Mouse (Mus musculus) limb, embryonic 11.5 days (tissue): Measurements from ENCODE around the gene Celf2. TPM values are rescaled to one million over a fixed set of nuclear protein-coding genes. Genes with fewer than 3 reads are reported as not detected.

Experiments used
- ATAC-seq: fragments of 200-750 bp; cut with Nextera tagmentation; 2 replicates; pipeline ENCODE4 v1.8.0; 2017; ENCODE audit warnings: low read depth; ENCODE audit not compliant: insufficient number of reproducible peaks, low FRiP score, low TSS enrichment
- DNase-seq: peaks from one replicate; pipeline ENCODE4 v3.0.0-alpha.2; 2015; ENCODE audit warnings: low spot score
- H3K27ac ChIP-seq: fragments of 300-500 bp; sonication (generic); replicated peaks from 2 replicates; pipeline ENCODE4 v1.5.1; 2014; ENCODE audit warnings: low read depth, mild to moderate bottlenecking, low read length
- H3K27me3 ChIP-seq: fragments of 300-500 bp; sonication (generic); 2 replicates; pipeline ENCODE4 v1.6.1; 2014; ENCODE audit warnings: mild to moderate bottlenecking, low read length, mixed read lengths; ENCODE audit not compliant: control insufficient read depth, insufficient read depth
- H3K36me3 ChIP-seq: fragments of 300-500 bp; sonication (generic); 2 replicates; pipeline ENCODE4 v1.6.1; 2014; ENCODE audit warnings: mild to moderate bottlenecking, low read length, moderate library complexity, mixed read lengths; ENCODE audit not compliant: control insufficient read depth, insufficient read depth
- H3K4me1 ChIP-seq: fragments of 300-500 bp; sonication (generic); 2 replicates; pipeline ENCODE4 v1.6.1; 2014; ENCODE audit warnings: low read length, mixed read lengths; ENCODE audit not compliant: control insufficient read depth, insufficient read depth
- H3K4me2 ChIP-seq: fragments of 300-500 bp; sonication (generic); 2 replicates; pipeline ENCODE4 v1.6.1; 2014; ENCODE audit warnings: low read depth, mild to moderate bottlenecking, moderate library complexity; ENCODE audit not compliant: severe bottlenecking
- H3K4me3 ChIP-seq: fragments of 300-500 bp; sonication (generic); 2 replicates; pipeline ENCODE4 v1.5.1; 2014; ENCODE audit warnings: low read depth, low read length
- H3K9ac ChIP-seq: fragments of 300-500 bp; sonication (generic); 2 replicates; pipeline ENCODE4 v1.6.1; 2014; ENCODE audit warnings: mild to moderate bottlenecking, low read length
- H3K9me3 ChIP-seq: fragments of 300-500 bp; sonication (generic); 2 replicates; pipeline ENCODE4 v1.6.1; 2016; ENCODE audit warnings: low read length; ENCODE audit not compliant: control insufficient read depth
- WGBS: fragments of 180-500 bp; shearing (Covaris S2); extraction: QIAGEN DNeasy Blood & Tissue Kit; methylation state at CpG from one replicate; pipeline ENCODE4 v1.1.7; 2014; 5-methylcytosine and 5-hydroxymethylcytosine counted together
- polyA plus RNA-seq: library from polyadenylated mRNA; unstranded; fragments of >200 nt; fragmentation: Nextera tagmentation; extraction: Ambion mirVana; gene quantifications from 2 replicates; pipeline ENCODE4 v1.2.1, GENCODE M21; 2014

The Celf2 gene
- polyA plus RNA-seq, 1 experiment from 2014 or later: 24.1 TPM

DNA sequence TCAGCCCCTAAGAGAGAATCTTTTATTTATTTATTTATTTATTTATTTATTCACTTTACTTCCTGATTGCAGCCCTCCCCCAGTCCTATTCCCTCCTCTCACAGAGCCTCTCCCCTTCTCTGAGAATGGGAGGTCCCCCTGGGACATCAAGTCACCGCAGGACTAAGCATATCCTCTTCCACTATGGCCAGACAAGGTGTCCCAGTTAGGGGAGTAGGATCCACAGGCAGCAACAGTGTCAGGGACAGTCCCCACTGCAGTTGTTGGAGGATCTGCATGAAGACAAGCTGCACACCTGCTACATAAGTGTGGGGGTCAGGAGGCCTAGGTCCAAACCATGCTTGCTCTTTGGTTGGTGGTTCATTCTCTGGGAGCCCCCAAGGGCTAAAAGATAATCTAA is 686.3 kb downstream of the Celf2 start:
- Histone ChIP-seq H3K4me3 (no peak overlapping the region), H3K36me3 (no peaks in the 10 kb centered on the region), H3K9ac (no peak overlapping the region), H3K4me1 (no peaks in the 10 kb centered on the region), H3K4me2 (no peak overlapping the region), H3K27ac (no peak overlapping the region), H3K27me3 (no peaks in the 10 kb centered on the region), H3K9me3 (no peaks in the 10 kb centered on the region)
- 93% methylated on average over 1 of the region's 1 CpGs for WGBS
- no peak for ATAC-seq
- DNase-seq: no peak

DNA sequence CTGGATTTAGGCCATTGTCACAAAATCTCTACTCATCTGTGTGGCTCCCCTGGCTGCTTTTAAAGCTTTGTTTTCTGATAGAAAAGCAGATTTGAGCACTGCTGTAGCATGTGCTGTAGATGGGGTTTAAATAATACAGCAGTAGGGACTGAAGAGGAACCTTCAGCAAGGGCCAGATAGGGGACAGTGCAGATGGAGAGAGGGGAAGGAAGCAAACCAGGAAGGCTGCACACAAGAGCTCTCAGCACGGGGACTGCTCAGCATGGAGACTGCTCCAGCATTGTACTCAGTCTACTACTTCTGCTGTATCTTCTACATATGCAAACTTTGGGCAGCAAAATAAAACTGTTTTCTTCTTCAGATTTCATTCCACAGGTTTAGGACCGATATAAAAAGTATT is 687.8 kb downstream of the Celf2 start:
- 74% methylated on average over 2 of the region's 2 CpGs for WGBS
- H3K36me3 ChIP-seq: no peaks in the 10 kb centered on the region
- no peaks in the 10 kb centered on the region for H3K9me3 ChIP-seq
- no peaks in the 10 kb centered on the region for H3K4me1 ChIP-seq
- no peak overlapping the region for H3K9ac ChIP-seq
- H3K27me3 ChIP-seq: no peaks in the 10 kb centered on the region
- no peak overlapping the region for H3K4me3 ChIP-seq
- no peak overlapping the region for H3K27ac ChIP-seq
- no peak overlapping the region for H3K4me2 ChIP-seq
- ATAC-seq (no peak), DNase-seq (no peak)

DNA sequence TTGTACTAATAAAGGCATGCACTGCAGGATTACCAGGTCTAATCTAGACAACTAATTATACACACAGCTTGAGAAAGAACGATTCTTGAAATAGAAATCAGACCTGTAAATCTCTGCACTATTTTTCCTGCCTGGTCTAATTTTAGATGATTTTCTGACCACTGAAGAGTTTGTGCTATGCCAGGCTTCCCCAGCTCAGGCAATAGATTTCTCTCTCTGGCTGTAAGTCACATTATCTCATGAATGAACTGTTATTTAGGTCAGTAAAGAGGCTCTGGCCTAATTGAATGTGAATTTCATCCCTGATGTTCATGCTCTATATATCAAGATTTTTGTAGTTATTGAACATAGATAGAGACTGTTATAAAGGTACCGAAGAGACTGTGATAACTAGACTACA is 694.1 kb downstream of the Celf2 start:
- ATAC-seq: no peak
- H3K4me3 ChIP-seq: no peak overlapping the region
- H3K27ac ChIP-seq: no peak overlapping the region
- H3K27me3 ChIP-seq: no peaks in the 10 kb centered on the region
- H3K9ac ChIP-seq: no peak overlapping the region
- no peak overlapping the region for H3K4me2 ChIP-seq
- no peak for DNase-seq
- no peaks in the 10 kb centered on the region for H3K4me1 ChIP-seq
- H3K9me3 ChIP-seq: no peaks in the 10 kb centered on the region
- 87% methylated on average over 2 of the region's 2 CpGs for WGBS
- H3K36me3 ChIP-seq: no peaks in the 10 kb centered on the region

DNA sequence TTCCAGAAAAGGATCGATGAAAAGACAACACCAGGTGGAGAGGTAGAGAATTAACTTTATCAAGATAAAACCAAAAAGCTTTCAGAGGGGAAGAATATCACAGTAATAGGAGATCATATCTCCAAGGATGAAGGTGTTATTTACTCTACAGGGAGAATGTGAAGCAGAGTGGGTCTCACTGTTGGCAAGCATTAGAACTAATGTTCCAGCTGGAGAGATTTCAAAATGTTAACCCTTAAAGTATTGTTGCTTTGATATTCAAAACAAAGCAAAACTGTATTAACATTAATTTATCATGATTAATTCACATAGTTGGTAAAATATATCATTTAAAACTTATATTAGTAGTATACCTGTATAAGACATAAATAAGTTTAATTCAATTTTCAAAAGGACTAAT is 700.6 kb downstream of the Celf2 start:
- no peak for ATAC-seq
- no peak overlapping the region for H3K4me2 ChIP-seq

DNA sequence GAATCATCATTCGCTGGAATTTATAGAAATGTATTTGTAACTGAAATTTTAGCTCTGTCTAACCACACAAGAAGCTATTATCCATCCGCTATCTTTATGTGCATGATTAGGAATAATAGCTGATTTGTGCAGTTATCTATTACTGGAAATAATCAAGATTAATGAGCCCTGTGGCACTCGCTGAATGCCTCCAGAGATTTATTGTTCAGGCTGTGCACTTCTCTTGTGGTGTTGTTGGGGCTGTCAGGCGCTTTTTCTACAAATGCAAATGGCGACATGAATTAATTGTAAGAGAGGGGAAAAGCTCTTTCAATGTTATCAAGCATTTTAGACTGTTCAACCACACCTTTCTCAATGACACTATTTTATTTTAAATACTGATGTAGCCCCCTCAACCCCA is 712.6 kb downstream of the Celf2 start:
- no peaks in the 10 kb centered on the region for H3K9me3 ChIP-seq
- no peak overlapping the region for H3K4me2 ChIP-seq
- H3K27ac ChIP-seq: no peak overlapping the region
- no peak overlapping the region for H3K9ac ChIP-seq
- no peak overlapping the region for H3K4me3 ChIP-seq
- H3K4me1 ChIP-seq: no peaks in the 10 kb centered on the region
- ATAC-seq: no peak
- no peaks in the 10 kb centered on the region for H3K36me3 ChIP-seq
- no peaks in the 10 kb centered on the region for H3K27me3 ChIP-seq
- WGBS: 83% methylated on average over 5 of the region's 5 CpGs
- DNase-seq: no peak

More for the DNA sequence above, 700.6 kb downstream of the Celf2 start:
- Histone ChIP-seq H3K36me3 (no peaks in the 10 kb centered on the region), H3K9ac (no peak overlapping the region), H3K27ac (no peak overlapping the region), H3K27me3 (no peaks in the 10 kb centered on the region), H3K4me3 (no peak overlapping the region), H3K4me1 (no peaks in the 10 kb centered on the region), H3K9me3 (no peaks in the 10 kb centered on the region)
- DNase-seq: no peak
- WGBS: 94% methylated on average over 1 of the region's 1 CpGs

DNA sequence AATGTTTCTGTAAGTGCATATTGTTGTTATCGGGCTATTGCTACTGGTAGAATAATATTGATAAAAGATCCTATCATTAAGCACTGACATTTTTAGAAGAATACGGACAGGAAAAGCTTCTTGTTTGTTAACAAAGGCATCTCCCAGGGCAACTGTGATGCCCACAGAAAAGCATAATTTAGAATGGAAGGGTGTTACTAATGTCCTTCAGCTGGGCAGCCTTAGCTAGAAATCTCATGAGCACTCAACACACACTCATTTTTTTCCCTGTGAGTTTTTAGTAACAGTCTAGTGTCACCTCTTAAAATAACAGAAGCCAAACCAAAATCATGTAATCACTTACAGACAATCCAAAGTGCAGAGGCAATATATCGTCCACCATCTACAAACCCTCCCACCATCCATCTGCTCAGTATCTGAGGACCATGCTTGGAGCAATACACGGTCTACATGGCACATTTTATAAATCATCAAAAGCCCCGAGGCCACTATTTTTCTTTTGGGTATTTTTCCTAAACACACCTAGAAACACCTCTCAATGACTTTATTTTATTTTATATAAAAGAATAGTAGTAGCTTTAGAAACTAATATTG is 713.3 kb downstream of the Celf2 start:
- H3K9me3 ChIP-seq: no peaks in the 10 kb centered on the region
- no peaks in the 10 kb centered on the region for H3K36me3 ChIP-seq
- ATAC-seq (no peak), DNase-seq (no peak)
- H3K27ac ChIP-seq: no peak overlapping the region
- H3K9ac ChIP-seq: no peak overlapping the region
- no peaks in the 10 kb centered on the region for H3K4me1 ChIP-seq
- no peak overlapping the region for H3K4me2 ChIP-seq
- H3K27me3 ChIP-seq: no peaks in the 10 kb centered on the region
- H3K4me3 ChIP-seq: no peak overlapping the region
- 83% methylated on average over 5 of the region's 5 CpGs for WGBS

DNA sequence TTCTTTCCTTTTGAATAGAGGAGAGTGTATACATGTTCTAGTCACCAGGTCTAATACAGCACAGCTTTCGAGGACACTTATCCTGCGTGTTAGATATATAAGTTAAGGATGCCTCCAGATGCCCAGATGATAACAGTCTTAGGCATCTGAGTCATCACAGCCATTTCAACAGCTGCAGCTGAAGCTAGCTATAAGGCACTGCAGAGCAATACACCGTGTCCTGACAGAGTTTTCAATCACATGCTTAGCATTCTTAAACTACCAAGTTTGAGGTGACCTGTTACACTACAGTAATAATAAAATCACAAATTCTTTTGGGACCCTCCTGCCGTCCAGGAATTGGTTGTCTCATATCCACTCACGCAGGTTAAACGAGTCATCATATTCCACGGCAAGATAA is 714.5 kb downstream of the Celf2 start:
- WGBS: 84% methylated on average over 7 of the region's 7 CpGs
- ATAC-seq: no peak
- no peak for DNase-seq

DNA sequence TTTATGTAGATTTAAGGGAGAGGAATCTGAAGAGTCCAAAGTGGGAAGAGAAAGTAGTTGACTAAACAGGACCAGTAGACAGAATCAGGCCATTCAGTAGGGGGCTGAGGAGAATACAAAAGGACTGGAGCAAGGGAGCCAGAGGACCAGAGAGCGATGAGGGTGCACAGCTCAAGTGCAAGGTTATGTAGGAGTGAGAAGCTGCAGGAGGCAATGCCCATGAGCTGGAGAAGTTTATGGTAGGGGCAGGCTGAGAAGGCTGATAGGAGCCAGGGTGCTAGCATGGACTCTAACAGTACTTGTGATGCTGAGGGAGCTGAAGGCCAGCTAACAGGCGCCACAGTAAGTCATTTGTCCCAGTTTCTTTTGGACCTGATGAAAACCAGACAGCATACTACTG is 718.5 kb downstream of the Celf2 start:
- Histone ChIP-seq H3K9me3 (no peaks in the 10 kb centered on the region), H3K36me3 (no peaks in the 10 kb centered on the region), H3K27me3 (no peaks in the 10 kb centered on the region), H3K9ac (no peak overlapping the region), H3K27ac (no peak overlapping the region), H3K4me2 (no peak overlapping the region), H3K4me1 (no peaks in the 10 kb centered on the region), H3K4me3 (no peak overlapping the region)
- DNase-seq (no peak), ATAC-seq (no peak)
- WGBS: 92% methylated on average over 2 of the region's 2 CpGs

More for the DNA sequence above, 714.5 kb downstream of the Celf2 start:
- no peaks in the 10 kb centered on the region for H3K36me3 ChIP-seq
- H3K27ac ChIP-seq: no peak overlapping the region
- H3K27me3 ChIP-seq: no peaks in the 10 kb centered on the region
- no peaks in the 10 kb centered on the region for H3K9me3 ChIP-seq
- H3K4me1 ChIP-seq: no peaks in the 10 kb centered on the region
- no peak overlapping the region for H3K4me3 ChIP-seq
- H3K9ac ChIP-seq: no peak overlapping the region
- H3K4me2 ChIP-seq: no peak overlapping the region

DNA sequence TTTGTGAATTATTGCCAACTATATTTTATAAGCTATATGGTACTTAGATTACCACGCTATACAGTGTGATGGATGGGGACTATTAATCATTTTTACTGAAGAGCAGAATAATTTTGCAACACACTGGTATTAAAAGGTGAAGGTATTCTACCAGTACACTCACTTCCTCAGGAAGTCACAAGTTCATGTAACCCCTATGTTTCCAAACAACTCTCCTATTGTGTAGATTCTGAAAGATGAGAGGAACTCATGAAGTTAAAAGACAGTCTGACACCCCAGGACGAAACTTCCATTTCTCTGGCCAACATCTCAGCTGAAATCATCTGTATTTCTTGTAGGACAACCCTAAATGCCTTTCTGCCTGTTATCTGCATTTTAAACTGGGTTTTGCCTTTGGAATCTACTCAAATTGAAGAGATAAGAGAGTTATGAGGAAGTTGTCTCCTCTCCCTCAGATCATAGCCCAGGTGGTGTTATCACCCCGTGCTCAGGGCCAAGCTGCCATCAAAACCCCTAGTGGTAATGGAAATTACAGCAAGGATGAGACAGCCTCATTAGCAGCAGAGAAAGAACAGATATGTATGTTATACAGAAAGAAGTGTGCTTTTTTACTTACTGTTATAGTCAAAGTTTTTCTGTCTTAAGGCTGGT is 722.7 kb downstream of the Celf2 start:
- Histone ChIP-seq H3K36me3 (no peaks in the 10 kb centered on the region), H3K9me3 (no peaks in the 10 kb centered on the region), H3K4me2 (no peak overlapping the region), H3K27ac (no peak overlapping the region), H3K27me3 (no peaks in the 10 kb centered on the region), H3K4me3 (no peak overlapping the region), H3K9ac (no peak overlapping the region), H3K4me1 (no peaks in the 10 kb centered on the region)
- DNase-seq (no peak), ATAC-seq (no peak)
- 75% methylated on average over 3 of the region's 3 CpGs for WGBS
